Mouse (Mus musculus) Muller cell, postnatal 12 days (primary cell): Measurements from ENCODE around the gene Osbpl6.

Experiments
- DNase-seq: peaks from one replicate; pipeline ENCODE4 v3.0.0-alpha.2; 2015; ENCODE audit errors: inconsistent ontology term

Osbpl6 gene

DNA sequence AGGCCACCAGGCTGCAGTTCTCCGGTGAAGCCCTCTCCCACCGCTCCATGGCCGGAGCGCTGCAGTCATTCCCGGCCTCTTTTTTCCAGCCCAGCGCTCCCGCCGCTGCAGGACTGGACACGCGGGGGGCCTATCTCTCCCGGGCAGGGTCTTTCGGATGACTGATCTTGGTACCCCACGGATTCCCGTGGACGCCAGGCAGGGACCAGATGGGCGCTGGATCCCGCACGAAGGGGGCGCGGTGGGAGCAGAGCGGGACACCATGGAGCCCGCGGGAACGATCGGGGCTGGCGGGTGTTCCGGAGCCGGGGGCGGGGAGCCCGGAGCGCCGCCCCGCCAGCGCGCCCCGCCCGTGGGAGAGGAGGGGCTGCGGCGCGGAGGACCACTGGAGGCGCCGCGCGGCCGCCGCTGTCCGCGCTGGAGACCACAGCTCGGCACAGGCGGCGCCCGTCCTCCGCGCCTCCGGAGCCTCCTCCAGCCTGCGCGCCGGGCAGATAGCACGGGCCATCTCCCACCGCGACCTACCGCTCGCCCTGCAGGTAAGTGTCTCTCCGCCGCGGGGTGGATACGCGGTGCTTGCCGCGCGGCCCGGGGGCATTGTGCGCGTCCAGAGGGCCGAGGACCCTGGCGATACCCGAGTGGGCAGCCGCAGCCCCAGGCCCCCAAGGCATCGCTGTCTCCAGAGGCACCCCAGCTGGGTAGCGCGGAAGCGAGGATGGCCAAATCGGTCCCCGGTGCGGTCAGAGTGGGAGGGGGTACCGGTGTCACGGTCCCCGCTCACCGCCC is at the start of gene Osbpl6:
Gene Osbpl6, plus strand, starts transcription at position 358 of the 786 bp plus-strand sequence.
- peak; percentile 92 for DNase-seq

DNA sequence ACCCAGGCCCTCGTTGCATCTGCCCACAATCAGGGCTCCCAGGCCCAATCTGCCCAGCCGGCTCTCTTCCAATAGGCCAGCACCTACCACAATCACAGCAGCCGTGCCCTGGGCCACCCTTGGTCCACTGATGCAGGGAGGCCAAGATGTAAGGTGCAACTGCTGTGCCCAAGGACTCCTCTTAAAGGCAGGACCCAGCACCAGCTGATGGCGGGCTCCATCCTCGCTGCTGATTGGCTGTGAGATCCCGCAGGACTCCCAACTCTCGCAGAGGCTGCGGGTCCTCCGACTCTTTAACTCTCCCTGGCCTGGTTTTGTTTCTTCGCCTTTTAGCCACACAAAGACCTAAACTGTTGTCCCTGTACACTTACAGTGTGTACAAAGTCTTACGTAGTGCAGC is 46.1 kb upstream of the Osbpl6 start, which contains the start of gene Cyct:
Gene Cyct, minus strand, starts transcription at position 225 of the 400 bp plus-strand sequence.
- no peak for DNase-seq

DNA sequence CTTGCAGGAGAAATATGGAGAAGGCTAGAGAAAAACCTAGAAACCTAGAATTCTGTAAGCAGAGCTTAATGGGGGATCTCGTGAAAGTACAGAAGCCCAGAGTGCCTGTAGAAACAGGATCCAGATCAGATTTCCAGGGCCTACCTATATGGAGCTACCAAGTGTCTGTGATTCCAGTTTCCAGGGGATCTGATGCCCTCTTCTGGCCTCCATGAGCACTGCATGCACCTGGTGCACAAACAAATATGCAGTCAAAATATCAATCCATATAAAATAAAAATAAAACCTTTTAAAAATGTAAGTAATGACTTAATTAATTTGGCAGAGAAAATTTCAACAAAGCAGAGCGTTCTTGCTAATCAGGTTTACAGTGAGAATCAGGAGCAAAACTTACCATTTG is 44.2 kb upstream of the Osbpl6 start:
- peak; percentile 14 for DNase-seq

DNA sequence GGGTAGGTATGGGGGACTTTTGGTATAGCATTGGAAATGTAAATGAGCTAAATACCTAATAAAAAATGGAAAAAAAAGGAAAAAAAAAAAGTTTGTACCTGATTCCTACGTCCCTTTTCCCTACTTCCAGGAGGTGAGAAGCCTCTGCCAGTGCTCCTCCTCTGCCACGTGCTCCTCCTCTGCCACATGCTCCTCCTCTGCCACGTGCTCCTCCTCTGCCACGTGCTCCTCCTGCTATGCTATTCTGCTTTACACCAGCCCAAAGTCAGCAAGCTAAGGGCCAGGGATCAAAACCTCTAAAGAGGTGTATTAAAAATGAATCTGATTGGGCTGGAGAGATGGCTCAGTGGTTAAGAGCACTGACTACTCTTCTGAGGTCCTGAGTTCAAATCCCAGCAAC is 40.5 kb upstream of the Osbpl6 start:
- DNase-seq, result no peak

DNA sequence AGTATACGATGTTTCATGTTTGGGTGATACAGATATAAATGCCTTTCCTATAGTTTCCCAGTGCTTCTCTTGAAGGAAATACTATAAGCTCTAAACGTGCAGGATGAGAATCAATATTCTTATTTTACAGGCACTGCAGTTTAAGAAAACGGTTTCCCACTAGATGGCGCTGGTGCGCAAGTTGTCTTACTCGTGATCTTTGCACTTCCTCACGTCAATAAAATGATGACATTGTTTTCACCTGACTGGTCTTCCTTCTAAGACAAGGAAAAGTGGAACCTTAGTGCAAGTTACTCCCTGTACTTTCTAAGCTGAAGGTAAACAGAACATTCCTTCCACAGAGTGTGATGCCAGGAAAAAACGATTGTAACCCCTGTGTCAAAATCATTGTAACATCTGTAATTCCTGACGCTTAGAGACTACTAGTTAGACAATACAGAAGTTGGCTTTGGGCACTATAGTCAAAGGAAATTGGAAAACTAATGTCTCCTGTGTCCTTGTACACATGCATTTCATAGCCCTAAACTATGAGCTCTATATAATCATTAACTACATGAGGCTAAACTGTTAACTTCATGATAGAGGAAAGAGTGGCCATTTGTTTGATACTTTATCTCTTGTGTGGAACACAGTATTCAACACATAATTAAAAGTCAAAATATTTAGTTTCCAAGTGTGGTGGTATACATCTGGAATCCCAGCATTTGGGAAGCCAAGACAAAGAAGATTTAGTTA is 39.0 kb upstream of the Osbpl6 start:
- peak; percentile 40 for DNase-seq

DNA sequence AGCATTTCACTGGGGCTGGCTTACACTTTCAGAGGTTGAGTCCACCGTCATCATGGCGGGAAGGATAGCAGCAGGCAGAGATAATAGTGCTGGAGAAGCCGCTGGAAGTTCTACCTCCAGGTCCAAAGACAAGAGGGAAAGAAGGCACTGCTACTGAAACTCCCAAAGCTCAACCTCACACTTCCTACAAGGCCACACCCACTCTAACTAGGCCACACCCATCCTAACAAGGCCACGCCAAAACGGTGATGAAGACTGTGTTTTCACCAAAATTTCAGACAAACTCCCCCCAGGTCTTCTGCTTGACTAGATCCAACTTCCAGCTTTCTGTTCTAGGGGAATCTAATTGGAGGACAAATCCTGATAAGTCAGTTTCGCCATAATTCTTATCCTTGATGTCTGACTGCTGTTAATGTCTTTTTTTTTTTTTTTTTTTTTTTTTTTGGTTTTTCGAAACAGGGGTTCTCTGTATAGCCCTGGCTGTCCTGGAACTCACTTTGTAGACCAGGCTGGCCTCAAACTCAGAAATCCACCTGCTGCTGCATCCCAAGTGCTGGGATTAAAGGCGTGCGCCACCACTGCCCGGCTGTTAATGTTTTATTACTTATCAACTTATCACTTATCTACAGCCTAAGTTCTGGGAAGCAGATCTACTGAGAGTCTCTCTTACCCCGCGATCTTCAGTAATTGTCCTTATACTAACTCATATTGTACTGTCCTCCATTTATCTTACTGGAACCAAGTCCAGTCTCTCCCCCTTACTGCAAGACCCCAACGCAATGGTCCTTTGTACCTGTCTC is 37.2 kb upstream of the Osbpl6 start:
- no peak for DNase-seq

DNA sequence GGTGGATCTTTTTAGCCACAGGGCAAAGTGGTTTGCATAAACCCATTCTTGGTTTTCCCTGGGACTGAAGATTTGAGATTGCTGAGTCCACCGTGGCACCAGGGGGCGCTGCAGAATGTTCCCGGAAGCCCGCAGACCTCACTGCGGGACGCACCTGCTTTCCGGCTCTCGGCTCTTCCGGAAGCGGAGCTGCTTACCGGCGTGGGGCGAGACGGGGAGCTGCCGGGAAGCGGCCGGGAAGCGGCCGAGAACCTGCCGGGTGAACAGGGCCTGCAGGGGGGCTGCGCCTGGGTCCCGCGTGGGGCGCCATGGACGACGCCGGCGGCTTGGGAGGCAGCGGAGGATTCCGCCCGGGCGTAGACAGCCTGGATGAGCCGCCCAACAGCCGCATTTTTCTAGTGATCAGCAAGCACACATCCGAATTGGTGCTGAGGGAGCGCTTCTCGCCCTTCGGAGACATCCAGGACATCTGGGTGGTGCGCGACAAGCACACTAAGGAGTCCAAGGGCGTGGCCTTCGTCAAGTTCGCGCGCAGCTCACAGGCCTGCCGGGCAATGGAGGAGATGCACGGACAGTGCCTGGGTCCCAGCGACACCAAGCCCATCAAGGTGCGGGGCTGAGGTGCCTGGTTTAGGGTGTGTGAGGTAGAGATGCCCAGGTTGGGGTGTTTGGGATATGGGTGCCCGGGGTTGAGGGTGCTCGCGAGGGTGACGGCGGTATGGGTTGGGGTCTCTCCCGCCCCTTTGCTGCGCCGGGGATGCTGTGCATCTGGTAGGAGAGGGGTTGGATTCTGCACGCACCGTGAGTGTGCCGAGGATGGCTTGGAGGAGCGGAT is 36.3 kb upstream of the Osbpl6 start, which contains the start of gene Rbm45:
Gene Rbm45, plus strand, starts transcription at position 164 of the 835 bp plus-strand sequence.
- DNase-seq, result peak; percentile 86

DNA sequence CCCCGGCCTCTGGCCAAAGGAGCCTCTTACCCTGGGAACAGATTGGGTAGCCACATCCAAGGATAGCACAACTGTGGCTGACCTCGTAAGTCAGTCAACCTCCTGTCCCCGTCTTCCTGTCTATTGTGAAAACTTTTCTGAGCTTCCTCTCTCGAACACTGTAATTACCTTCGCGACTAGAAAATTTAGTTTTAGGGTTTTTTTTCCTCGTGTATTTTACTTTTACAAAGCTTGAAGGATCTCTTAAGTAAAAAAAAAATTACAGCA is 35.7 kb upstream of the Osbpl6 start:
- no peak for DNase-seq

DNA sequence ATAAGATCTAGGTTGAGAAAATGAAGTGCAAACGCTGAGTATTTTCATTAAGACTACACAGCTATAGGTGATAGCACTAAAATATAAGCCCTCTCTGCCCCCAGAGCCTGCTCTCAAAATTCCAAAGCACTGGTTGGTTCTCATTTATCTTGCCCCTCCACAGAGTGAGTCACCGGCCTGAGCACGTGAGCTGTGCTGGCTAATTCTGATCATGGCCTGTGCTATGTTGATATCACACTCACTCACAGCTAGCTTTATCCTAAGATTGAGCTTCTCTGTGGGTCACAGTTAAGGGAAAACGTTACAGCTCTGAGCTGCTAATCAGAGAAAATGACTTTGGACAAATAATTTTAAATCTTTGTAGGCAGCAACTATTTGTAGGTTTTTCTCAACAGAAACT is 34.1 kb upstream of the Osbpl6 start:
- DNase-seq, result no peak

DNA sequence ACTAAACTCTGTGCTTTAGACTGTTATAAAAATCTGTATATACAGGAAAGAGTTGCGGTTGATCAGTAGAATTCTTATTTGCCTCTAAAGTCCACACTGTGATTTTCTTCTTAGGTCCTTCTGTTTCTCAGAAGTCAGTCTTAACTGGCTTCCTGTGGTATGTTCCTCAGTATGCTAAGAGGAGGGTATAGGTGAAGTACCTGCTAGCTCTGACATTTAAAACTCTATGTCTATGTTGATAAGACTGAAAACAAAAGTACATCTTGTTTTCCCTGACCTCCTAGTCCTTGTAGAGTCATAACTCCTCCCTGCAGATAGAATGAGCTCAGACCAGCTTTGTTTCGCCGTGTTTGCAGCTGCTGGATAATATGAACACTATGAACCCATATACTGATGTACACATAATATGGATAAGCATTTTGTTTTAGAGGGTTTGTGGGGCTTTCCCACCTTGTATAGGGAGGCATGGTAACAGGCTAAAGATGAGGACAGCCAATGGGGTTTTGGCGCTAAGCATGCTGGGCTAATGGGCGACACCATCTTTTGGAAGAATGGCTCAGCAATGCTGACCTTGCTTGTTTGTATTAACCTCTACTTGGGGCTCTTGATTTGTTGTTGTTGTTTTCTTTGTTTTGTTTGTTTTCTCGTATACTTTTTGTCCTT is 31.6 kb upstream of the Osbpl6 start:
- no peak for DNase-seq

DNA sequence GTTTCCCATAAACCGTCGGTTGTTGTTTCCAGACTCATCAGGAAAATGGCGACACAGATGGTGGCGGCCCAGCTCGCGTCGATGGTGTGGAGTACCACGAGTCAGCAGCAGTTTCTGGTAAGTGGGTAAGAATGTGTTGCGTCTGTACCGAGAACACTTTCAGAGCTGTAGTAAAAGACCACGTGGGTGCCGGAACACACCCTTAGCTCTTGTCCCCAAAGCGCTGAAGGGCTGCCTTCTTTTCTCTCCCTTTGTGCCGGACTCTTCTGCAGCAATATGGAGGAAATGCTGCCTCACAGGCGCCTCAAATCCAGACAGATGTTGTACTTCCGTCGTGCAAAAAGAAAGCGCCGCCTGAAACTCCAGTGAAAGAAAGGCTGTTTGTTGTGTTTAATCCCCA is 27.7 kb upstream of the Osbpl6 start:
- DNase-seq, result no peak

DNA sequence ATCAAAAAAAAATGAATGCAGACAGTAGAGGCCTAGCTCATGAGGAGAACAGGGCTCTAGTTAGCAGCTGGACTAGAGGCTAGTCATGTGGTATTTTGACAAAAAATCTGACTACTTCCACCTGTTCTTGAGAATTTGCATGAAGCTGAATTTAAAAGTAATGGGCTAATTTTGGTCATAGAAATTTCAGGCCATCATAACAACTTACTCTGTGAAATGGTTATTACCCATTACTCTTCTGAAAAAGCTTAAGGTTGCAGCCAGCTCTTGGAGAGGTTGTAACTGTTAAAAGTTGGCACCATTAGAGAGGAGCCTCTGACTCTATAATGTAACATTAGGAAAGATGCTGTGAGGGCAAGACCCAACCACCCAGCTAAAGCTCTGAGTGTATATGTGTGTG is 19.8 kb upstream of the Osbpl6 start:
- no peak for DNase-seq

DNA sequence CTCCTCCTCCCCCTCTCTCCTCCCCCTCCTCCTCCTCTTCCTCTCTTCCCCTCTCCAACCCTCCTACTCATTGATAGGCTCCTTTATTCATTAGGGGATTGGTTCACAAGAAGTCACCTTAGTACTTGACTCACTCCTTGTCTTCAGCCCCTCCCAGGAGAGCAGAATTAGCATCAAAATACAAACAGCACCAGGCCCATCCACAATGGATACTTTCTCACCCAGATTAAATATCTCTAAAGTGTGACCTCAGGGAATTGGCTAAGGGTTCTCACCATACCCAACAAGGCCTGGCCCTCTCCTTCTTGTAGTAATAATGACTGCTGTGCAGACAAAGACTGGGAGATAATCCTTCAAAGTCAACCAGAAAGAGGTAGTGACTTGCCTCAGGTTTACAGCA is 6.1 kb upstream of the Osbpl6 start:
- no peak for DNase-seq

DNA sequence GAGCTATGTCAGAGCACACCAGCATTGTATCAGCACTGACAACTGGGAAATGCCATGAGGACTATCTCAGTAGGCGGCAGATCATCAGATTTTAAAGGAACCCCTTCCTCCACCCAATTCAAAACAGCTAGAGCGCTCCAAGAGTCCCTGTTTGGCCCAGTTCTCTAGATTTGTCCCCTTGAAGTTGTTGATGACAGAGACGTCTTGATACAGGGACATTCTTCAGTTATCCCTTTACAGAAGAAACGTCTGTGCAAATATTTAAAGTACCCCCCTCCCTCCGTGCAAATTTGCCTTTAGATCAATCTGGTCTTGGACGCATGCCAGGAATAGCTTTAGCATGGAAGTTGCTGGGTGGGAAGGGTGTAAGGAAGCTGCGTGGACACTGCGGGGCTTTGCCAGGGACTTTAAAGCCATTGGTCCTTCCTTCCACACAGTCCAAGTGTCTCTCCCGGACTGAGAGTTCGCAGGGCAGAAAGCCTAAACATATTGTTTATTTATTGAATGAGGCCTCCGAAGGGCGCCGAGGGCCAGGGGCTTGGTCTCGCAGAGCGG is 635 bp upstream of the Osbpl6 start:
- no peak for DNase-seq

DNA sequence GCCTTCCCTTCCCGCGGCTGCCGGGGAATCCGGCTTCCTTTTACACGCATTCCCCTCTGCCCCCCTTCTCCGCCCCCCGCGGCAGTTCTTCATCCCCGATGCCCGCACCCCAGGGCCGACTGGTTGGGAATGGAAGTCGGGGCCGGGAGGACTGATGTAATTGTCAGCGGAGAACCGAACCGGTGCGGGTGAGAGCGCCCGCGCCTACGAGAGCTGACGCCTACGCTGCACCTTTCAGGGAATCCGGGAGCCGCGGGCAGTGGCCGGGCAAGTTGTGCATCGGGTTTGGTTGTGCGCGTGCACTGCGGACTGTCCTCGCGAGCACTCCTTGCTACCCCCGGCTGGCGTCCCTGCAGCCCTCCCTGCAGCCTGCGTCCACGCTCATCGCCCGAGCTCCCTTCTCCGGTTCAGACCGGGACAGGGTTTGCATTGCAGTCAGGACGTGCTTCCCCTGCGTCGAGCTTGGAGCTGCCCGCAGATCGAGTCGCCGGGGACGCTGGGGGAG is 681 bp downstream of the Osbpl6 start:
- peak; percentile 80 for DNase-seq

DNA sequence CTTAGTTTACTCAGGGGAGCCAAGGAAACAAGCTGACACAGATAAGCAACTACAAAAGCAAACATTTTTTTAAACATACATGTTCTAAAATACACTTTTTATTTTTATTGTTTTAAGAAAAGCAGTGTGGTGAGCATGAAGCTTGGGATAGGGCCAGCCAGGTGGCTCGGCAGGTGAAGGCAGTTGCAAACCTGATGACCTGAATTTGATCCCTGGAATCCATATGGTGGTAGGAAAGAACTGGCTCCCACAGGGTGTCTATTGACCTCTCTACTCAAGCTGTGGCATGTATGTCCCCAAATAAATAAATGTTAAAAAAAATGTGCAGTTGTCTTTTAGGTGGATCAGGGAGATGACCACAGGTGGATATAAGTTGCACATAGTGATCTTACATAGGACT is 3.2 kb downstream of the Osbpl6 start:
- DNase-seq, result no peak

DNA sequence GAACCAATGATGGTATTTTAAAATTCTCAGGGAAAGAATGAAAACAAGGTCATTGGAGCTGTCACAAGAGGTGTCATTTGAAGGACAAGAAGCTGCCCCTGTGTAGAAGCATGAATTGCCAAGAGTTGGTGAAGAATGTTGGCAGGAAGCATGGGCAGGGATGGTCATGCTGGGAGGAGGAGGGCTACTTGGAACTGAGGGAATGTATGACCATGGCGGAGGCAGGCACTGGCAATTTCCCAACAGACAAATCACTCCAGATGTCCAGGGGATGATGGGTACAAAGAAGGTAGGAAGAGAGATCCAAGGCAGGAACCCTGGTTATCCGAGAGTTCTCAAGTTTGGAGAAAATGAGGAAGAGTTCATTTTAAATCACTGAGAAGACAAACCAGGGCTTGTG is 3.7 kb downstream of the Osbpl6 start:
- DNase-seq, result peak; percentile 63

DNA sequence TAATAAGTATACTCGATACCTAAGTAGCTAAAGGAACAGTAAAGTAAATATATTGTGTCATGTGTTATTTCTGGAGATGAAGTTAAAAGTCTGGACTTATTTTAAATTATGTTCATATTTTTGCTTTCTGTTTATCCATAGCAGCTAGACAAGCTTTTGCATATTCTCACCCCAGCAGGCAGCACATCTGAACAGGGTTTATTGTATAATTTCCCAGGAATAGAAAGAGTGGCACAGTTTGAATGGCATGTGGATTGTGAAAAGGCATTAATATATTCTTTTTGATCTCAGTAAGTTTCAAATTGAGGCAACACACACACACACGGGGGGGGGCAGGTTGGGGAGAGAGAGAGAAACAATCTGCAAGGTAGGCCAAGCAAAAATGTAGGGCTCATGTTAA is 6.6 kb downstream of the Osbpl6 start:
- no peak for DNase-seq

DNA sequence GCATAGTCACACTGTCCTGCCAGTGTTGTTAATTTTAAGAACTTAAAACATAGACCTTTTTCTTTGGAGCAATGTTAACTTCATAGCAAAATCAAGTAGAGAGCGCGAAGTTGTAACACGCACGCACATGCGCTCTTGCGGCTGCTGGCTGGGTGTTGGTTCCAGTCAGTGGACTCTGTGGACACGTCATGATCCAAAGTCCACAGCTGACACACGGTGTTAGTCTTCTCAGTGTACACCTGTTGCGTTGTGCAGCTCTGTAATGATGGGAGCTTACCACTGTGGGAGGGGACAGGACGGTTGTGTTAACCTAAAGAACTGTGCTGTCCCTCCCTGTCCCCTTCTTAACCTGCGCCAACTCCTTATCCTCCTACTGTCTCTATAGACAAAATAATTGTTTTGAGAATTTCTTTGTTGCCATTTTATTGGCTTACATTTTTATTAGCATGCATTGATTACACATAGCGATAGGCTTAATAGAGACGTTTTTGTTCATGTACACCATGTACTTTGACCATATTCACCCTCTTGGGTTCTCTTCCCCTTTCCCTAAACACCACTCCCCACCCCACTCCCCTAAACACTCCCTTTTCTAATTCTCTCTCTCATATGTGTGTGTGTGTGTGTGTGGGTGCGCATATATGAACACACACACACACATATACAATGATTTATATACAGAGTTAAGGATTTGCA is 11.3 kb downstream of the Osbpl6 start:
- no peak for DNase-seq

DNA sequence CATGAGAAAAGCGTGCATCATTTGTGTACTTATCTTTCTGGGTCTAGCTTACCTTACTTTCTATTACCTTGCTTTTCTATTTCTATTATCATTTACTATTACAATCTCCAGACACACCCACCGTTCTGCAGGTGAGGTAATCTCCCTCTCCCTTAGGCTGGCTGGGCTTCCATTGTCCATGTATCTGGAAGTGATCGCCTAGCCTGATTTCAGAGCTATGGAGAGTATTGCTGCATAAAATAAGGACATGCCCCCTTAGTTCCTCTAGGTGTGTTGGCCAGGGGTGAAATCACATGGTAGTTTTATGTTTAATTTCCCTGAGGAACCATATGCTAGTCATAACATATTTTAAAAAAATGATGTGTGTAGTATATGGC is 11.8 kb downstream of the Osbpl6 start:
- DNase-seq, result no peak
